Mouse (Mus musculus): ENCODE data around the gene N4bp2.

- TF ChIP-seq CTCF (IDR thresholded peaks at IDR 0.05; ENCODE audit: low read depth, low read length), result no peak
- no peak for TF ChIP-seq TAL1 (conservative IDR thresholded peaks at IDR 0.05; ENCODE audit: low read depth, low read length)
- TF ChIP-seq GATA1 (IDR thresholded peaks at IDR 0.05; ENCODE audit: borderline replicate concordance, low read length), result no peak
- no peak for TF ChIP-seq GATA2 (IDR thresholded peaks at IDR 0.05; ENCODE audit: borderline replicate concordance, low read depth, low read length)
These were observed 1.7 kb downstream of the N4bp2 start for GRCm38 (mm10) chr5:65764786-65765634.
